Mouse (Mus musculus): Measurements from ENCODE around the gene Gli2.

DNA sequence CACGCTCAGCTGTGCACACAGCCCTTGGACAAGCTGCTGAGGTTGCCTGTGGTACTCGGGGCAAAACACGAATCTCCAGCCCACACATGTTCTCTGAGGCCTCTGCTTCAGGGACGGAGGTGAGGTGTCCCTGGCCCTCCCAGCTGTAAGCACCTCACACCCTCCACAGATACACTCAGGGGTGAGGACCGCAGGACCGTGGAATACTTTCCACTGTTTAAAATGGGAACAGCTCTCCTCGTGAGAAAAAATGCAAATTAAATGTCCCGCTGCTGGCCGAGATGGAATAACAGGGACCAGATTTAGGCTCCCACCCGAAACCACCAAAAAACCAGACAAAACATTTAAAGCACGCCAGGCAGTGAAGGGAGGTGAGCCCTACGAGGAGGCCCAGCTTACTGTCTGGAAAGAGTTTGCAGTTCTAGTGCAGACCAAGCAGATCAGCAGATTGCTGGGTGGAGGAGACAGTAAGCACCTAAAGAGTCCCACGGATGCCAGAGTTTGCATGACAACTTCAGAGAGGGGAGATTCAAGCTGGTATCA lies 19.2 kb downstream of the Gli2 start:
- TF ChIP-seq POLR2A (IDR thresholded peaks at IDR 0.05; ENCODE audit: borderline replicate concordance, low read depth, low read length), result no peak
- TF ChIP-seq CTCF (IDR thresholded peaks at IDR 0.05; ENCODE audit: low read depth, low read length), result no peak
